Mouse (Mus musculus) spleen, adult 18-20 months (tissue): ENCODE data around the gene Slc43a2.

Source experiments
- DNase-seq, 2 experiments: peaks; one replicate each; pipeline ENCODE4 v3.0.0; 2022; ENCODE audit warnings: mixed read lengths in 2 of 2

Gene Slc43a2

GRCm38 (mm10) chr11:75531469-75532242 lies at the start of gene Slc43a2:
Gene Slc43a2 (plus strand): TSS chr11:75531694.
- DNase-seq: peak; percentile 84 to 88

- DNase-seq: no peak
Measured at GRCm38 (mm10) chr11:75486192-75486591, 45.3 kb upstream of the Slc43a2 start.

DNA sequence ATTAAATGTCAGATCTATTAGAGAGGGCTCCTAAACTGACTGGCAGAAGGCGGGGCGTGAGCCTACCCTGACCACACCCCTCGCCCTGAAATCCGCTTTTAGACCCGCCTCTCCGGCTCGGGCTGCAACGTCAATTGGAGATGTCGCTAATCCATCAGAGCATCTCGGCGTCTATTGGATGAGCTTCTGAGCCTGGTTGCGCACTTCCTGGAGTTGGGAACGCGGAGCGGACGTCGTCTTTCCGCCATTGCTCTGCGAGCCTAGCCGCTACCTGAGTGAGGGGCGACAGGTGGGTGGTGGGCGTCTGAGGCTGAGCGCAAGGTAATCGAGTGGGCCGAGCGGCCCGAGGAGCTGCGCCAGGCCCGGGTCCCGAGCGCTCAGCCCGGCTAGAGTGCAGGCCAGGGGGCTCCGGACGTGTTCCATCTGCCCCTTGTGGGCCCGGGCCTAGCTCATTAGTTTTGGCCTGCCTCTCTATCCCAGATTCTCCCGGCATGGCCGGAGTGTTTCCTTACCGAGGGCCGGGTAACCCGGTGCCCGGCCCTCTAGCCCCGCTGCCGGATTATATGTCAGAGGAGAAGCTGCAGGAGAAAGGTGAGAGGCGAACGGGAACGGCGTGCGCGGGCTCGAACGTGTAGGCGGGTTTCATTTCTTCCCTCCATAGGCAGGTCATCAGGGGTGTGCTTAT lies 44.8 kb upstream of the Slc43a2 start, which contains the start of gene Prpf8:
Gene Prpf8, plus strand, starts transcription at position 216 of the 685 bp plus-strand sequence.
- DNase-seq: peak; percentile 94 to 96

GRCm38 (mm10) chr11:75487496-75487895 lies 44.0 kb upstream of the Slc43a2 start:
- DNase-seq: no peak

DNA sequence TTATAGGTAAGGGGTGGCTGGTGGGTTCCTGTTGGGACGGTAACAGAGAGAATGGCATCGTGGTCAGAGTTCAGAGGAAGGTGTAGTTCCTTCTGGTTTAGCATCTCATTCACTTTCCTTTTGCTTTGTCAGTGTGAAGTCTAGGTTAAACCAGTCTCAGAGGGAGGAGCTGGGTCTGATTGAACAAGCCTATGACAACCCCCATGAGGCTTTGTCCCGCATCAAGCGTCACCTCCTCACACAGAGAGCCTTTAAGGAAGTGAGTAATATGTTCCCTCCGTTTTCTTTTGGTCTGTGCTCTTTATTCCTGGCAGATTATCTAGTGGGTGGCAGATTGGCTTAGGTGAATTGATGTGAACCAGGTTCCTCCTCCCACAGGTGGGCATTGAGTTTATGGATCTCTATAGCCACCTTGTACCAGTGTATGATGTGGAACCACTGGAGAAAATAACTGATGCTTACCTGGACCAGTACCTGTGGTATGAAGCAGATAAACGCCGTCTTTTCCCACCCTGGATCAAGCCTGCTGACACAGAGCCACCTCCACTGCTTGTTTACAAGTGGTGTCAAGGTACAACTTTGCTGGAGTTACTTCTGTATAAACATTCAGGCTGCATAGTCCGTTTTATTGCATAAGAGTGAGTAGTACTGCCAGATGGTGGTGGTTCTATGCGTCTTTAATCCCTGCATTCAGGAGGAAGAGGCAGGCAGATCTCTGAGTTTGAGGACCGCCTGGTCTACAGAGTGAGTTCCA lies 37.0 kb upstream of the Slc43a2 start:
- DNase-seq: no peak

GRCm38 (mm10) chr11:75498126-75498525 lies 33.4 kb upstream of the Slc43a2 start:
- DNase-seq: no peak

- DNase-seq: no peak
Measured at GRCm38 (mm10) chr11:75508162-75508561, 23.3 kb upstream of the Slc43a2 start.

DNA sequence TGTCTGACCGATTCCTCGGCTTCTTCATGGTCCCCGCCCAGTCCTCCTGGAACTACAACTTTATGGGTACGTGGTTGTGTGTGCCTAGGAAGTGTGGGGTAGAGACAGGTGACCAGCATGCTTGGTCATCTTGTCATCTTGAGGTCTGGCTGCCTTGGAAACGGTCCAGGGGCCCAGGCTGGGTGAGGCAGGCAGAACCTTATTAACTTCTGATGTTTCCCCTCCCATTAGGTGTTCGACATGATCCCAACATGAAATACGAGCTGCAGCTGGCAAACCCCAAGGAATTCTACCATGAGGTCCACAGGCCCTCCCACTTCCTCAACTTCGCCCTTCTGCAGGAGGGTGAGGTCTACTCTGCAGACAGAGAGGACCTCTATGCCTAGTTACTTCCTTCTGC lies 22.6 kb upstream of the Slc43a2 start:
- DNase-seq: no peak

DNA sequence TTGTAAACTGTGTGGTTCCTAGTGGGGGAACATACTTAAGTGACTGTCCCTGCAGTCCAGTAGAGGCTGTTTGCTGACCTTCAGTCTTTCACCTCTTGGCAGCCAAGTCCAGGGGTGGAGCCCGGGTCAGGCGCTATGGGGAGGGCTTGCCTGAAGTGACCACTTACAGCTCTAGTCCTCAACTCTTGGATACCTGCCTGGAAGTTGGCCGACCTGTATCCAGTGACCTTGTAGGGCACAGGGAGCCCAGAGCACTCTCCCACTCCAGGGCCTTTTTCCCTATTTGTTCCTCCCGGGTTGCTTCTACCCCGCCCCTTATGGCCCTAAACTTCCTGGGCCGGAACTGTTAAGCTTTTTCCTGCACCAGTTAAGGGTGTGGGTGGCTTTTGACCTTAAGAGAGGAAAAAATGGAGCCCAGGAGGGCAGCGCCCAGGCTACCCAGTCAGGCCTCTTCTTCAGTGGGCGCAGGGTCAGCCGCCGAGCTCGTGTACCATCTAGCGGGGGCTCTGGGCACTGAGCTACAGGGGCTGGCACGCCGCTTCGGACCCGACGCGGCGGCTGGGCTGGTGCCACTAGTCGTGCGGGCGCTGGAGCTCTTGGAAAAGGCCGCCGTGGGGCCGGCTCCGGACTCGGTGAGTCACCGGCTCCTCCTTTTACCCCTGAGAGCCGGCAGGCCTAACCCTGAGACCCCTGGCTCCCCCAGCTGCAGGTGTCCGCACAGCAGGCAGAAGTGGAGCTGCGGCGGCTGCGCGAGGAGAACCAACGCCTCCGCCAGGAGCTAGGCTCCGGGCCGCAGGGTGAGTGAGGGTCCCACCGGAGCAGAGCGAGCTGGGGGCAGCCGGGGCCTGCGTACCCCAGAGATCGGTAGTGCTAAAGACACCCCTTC lies 21.5 kb upstream of the Slc43a2 start, which contains the start of gene Rilp:
Gene Rilp, plus strand, starts transcription at position 354 of the 886 bp plus-strand sequence.
- DNase-seq: no peak

GRCm38 (mm10) chr11:75510627-75510993 lies 20.9 kb upstream of the Slc43a2 start:
- peak; percentile 87 to 96 for DNase-seq

DNA sequence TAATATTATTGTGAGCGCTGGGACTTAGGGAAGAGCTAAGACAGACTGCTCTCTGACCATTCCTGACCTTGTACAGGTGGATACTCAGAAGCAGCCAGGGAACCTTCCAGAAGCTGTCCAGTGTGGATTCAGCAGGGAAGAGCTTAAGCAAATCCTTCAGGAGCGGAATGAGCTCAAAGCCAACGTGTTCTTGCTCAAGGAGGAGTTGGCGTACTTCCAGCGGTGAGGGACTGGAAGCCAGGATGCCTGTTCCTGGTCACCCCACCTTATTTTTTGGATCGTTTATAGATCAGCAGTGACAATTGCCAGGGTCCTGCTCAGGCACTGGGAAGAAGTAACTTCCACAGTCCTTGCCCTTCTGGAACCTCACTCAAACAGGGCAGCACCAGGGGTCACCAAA lies 20.3 kb upstream of the Slc43a2 start:
- no peak for DNase-seq

DNA sequence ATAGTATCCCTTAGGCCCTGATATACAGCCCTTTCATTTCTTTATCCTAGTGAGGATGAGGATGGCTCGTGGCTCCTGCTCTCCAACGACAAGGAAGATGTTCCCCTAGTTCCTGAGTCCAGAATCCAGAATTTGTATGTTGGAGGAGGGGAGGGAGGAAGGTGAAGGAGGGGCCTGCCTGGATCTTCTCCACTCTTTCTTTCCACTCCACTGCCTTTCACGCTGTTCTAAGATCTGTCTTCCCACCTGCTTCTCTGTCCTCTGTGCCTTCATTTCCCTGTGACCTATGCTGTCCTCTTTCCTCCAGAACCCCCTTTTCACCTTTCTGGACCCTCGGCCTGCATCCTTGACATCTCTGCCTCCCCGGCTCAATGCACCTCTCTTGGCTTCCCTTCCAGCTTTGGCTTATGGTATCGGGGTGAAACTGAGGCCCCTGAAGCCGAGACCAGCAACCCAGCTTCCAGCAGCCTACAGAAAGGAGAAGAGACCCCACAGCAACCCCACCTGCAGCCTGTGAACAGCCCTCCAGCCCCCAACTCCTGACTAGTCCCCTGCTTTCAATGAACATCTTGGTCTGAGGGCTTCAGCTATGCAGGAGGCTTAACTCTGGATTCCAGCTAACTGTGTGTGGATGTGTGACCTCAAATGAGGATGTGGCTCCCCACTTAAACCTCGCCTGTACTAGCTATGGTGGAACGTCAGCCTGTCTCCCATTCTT lies 19.0 kb upstream of the Slc43a2 start:
- no peak for DNase-seq

DNA sequence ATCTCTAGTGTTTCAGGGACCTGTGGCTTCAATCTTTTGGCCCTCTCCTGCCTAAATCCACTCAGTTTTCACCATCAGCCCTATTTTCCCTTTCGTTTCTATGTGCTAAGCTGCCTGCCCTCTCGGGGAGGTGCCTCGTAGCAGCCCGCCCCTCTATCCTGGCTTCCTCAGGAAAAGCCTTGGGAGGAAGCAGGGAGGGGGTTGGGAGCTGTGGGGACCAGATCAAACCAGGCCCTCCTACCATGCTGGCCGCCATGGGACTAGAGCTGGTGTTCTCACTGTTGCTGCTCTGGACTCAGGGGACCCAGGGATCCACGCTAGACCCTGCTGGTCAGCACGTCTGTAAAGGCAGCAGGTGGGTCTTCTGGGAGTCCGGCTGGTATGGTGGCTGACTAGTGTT lies 18.2 kb upstream of the Slc43a2 start, which contains the start of gene Scarf1:
Gene Scarf1, plus strand, starts transcription at position 205 of the 400 bp plus-strand sequence.
- DNase-seq: no peak

GRCm38 (mm10) chr11:75515186-75515585 lies 16.3 kb upstream of the Slc43a2 start:
- DNase-seq: no peak

DNA sequence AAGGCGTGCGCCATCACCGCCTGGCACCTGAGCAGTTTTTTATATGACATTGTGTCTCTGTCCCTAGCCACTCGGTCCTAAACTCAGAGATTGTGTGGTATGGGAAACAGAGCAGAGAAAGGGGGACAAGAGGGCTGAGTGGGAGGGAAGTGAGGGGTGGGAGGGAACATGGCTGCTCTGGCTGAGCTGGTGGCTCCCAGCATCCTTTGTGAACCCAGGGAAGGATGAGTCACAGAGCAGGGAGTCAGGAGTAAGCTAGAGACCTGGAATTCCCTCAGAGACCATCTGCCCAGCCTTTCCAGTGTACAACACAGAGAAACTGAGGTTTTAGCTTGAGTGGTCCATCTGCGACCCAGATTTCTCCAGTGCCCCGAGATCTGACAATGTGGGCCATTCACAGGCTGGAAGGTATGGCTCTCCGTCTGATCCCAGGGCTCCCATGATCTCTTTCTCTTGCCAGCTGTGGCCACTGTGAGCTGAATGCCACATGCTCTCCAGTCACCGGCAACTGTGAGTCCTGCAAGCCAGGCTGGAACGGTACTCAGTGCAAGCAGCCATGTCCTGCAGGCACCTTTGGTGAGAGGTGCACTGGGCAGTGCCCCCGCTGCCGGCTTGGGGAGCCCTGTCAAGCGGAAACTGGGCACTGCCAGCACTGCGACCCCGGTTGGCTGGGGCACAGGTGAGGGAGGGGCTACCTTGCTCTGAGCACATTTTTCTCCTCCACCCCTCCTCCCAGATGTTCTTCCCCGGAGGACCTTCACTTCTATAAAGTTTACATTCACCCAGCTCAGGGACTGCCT lies 11.5 kb upstream of the Slc43a2 start:
- DNase-seq: no peak

GRCm38 (mm10) chr11:75521609-75522008 lies 9.9 kb upstream of the Slc43a2 start:
- DNase-seq: no peak

GRCm38 (mm10) chr11:75522793-75523192 lies 8.7 kb upstream of the Slc43a2 start:
- DNase-seq: no peak

- no peak for DNase-seq
Measured at GRCm38 (mm10) chr11:75525531-75526125, 5.9 kb upstream of the Slc43a2 start.

GRCm38 (mm10) chr11:75526943-75527342 lies 4.6 kb upstream of the Slc43a2 start:
- no peak for DNase-seq

DNA sequence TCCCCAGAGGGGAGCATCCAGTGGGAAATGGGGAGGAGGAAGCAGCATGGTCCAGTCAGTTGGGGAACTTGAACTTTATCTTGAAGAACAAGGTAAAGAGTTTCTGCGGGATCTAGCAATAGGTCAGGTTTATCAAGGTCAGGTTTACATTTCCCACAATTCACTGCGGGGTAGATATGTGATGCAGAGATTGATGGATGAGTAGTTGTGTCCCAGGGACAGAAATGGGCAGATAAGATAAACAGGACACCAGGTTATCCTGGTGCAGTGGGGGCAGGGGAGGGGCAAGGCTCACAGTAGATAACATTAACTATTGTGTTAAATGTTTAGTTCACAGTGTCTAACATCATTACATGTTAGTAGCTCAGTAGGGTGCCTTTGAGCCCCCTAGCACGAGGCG lies 1.7 kb upstream of the Slc43a2 start:
- DNase-seq: no peak
